Mouse (Mus musculus) forebrain, embryonic 16.5 days (tissue): ENCODE results near the gene Slc25a22. TPM values are rescaled to one million over a fixed set of nuclear protein-coding genes. Genes with fewer than 3 reads are reported as not detected.
"Not testable (repeated sequence)": the region's sequence is repeated elsewhere in the genome, so short reads cannot be mapped to it uniquely, and the experiment has no call there.

Experiments
- ATAC-seq: fragments of 200-750 bp; cut with Nextera tagmentation; 2 replicates; pipeline ENCODE4 v1.8.0; 2017; ENCODE audit warnings: mild to moderate bottlenecking, moderate library complexity
- H3K27ac ChIP-seq: fragments of 300-500 bp; sonication (generic); 2 replicates; pipeline ENCODE4 v1.5.1; 2014; ENCODE audit warnings: low read length, control low read depth
- H3K27me3 ChIP-seq: fragments of 300-500 bp; sonication (generic); replicated peaks from 2 replicates; pipeline ENCODE4 v1.6.1; 2014; ENCODE audit warnings: low read length; ENCODE audit not compliant: control insufficient read depth, insufficient read depth
- H3K36me3 ChIP-seq: fragments of 300-500 bp; sonication (generic); 2 replicates; pipeline ENCODE4 v1.6.1; 2014; ENCODE audit not compliant: control insufficient read depth, insufficient read depth
- H3K4me1 ChIP-seq: fragments of 300-500 bp; sonication (generic); replicated peaks from 2 replicates; pipeline ENCODE4 v1.6.1; 2014; ENCODE audit warnings: low read length; ENCODE audit not compliant: control insufficient read depth, insufficient read depth
- H3K4me2 ChIP-seq: fragments of 300-500 bp; sonication (generic); 2 replicates; pipeline ENCODE4 v1.6.1; 2014; ENCODE audit warnings: mild to moderate bottlenecking, low read length, control low read depth
- H3K4me3 ChIP-seq: fragments of 300-500 bp; sonication (generic); replicated peaks from 2 replicates; pipeline ENCODE4 v1.5.1; 2014; ENCODE audit warnings: mild to moderate bottlenecking, low read length, control low read depth
- H3K9ac ChIP-seq: fragments of 300-500 bp; sonication (generic); replicated peaks from 2 replicates; pipeline ENCODE4 v1.6.1; 2014; ENCODE audit warnings: low read depth, low read length, control low read depth
- H3K9me3 ChIP-seq: fragments of 300-500 bp; sonication (generic); 2 replicates; pipeline ENCODE4 v1.6.1; 2016; ENCODE audit warnings: low read length; ENCODE audit not compliant: control insufficient read depth
- WGBS: fragments of 180-500 bp; shearing (Covaris S2); extraction: QIAGEN DNeasy Blood & Tissue Kit; methylation state at CpG from one replicate; pipeline ENCODE4 v1.1.7; 2014; 5-methylcytosine and 5-hydroxymethylcytosine counted together
- polyA plus RNA-seq: library from polyadenylated mRNA; unstranded; fragments of >200 nt; fragmentation: Nextera tagmentation; extraction: Ambion mirVana; gene quantifications from 2 replicates; pipeline ENCODE4 v1.2.1, GENCODE M21; 2015

Slc25a22 gene
- polyA plus RNA-seq, 1 experiment from 2014 or later, result 111 TPM

GRCm38 (mm10) chr7:141453636-141454035 is 15.9 kb upstream of the Slc25a22 start:
- no peak overlapping the region for H3K4me2 ChIP-seq
- no peak overlapping the region for H3K4me3 ChIP-seq
- WGBS, result 78% methylated on average over 2 of the region's 2 CpGs
- H3K4me1 ChIP-seq, result peaks cover 22% of the 10 kb centered on the region
- ATAC-seq, result no peak
- H3K27me3 ChIP-seq, result no peaks in the 10 kb centered on the region
- no peak overlapping the region for H3K9ac ChIP-seq
- H3K27ac ChIP-seq, result no peak overlapping the region
- H3K36me3 ChIP-seq, result peaks cover 12% of the 10 kb centered on the region
- H3K9me3 ChIP-seq, result no peaks in the 10 kb centered on the region

GRCm38 (mm10) chr7:141451928-141452327 is 14.2 kb upstream of the Slc25a22 start:
- Histone ChIP-seq H3K4me1 (peaks cover 29% of the 10 kb centered on the region), H3K36me3 (peaks cover 12% of the 10 kb centered on the region), H3K9ac (no peak overlapping the region), H3K4me2 (no peak overlapping the region), H3K4me3 (no peak overlapping the region), H3K27ac (no peak overlapping the region), H3K9me3 (no peaks in the 10 kb centered on the region), H3K27me3 (no peaks in the 10 kb centered on the region)
- no peak for ATAC-seq

GRCm38 (mm10) chr7:141447110-141447991 is 9.7 kb upstream of the Slc25a22 start, which contains the start of gene Rplp2:
Rplp2 (plus strand) TSS chr7:141447370.
- Histone ChIP-seq H3K9ac (peak within 1 kb of the TSS; percentile 83), H3K27ac (peak within 1 kb of the TSS; percentile 89), H3K4me3 (peak within 1 kb of the TSS; percentile 86), H3K9me3 (no peaks in the 10 kb centered on the region), H3K27me3 (no peaks in the 10 kb centered on the region), H3K36me3 (peaks cover 12% of the 10 kb centered on the region), H3K4me1 (peaks cover 26% of the 10 kb centered on the region), H3K4me2 (peak within 1 kb of the TSS; percentile 70)
- peak; percentile 95 for ATAC-seq
- under 1% methylated on average over 63 of the region's 63 CpGs for WGBS

- H3K9me3 ChIP-seq, H3K9ac ChIP-seq, H3K27ac ChIP-seq, H3K4me2 ChIP-seq, ATAC-seq, H3K4me3 ChIP-seq, H3K27me3 ChIP-seq, H3K36me3 ChIP-seq: not testable (repeated sequence)
- 83% methylated on average over 3 of the region's 3 CpGs for WGBS
- H3K4me1 ChIP-seq, result peaks cover 27% of the 10 kb centered on the region
Measured at GRCm38 (mm10) chr7:141446374-141446773, 8.7 kb upstream of the Slc25a22 start.

- no peaks in the 10 kb centered on the region for H3K27me3 ChIP-seq
- H3K4me3 ChIP-seq, result peak within 1 kb of the TSS; percentile 41
- H3K4me1 ChIP-seq, result peaks cover 27% of the 10 kb centered on the region
- H3K36me3 ChIP-seq, result no peaks in the 10 kb centered on the region; the same call in 1 of the 2 replicates
- peak within 1 kb of the TSS; percentile 44 for H3K9ac ChIP-seq
- H3K27ac ChIP-seq, result no peak within 1 kb of the TSS
- 0% methylated on average over 25 of the region's 25 CpGs for WGBS
- H3K4me2 ChIP-seq, result peak within 1 kb of the TSS; percentile 62
- peak; percentile 21; the same call in 1 of the 2 replicates for ATAC-seq
- H3K9me3 ChIP-seq, result no peaks in the 10 kb centered on the region
Measured at GRCm38 (mm10) chr7:141443828-141444237, 6.1 kb upstream of the Slc25a22 start, which contains the start of gene Pidd1. Pidd1 (minus strand) TSS chr7:141444025.

GRCm38 (mm10) chr7:141443081-141443821 is 5.6 kb upstream of the Slc25a22 start:
- no peaks in the 10 kb centered on the region for H3K27me3 ChIP-seq
- peak overlapping the region; percentile 62 for H3K4me2 ChIP-seq
- no peaks in the 10 kb centered on the region for H3K9me3 ChIP-seq
- H3K9ac ChIP-seq, result peak overlapping the region; percentile 44
- H3K4me1 ChIP-seq, result peaks cover 21% of the 10 kb centered on the region
- H3K36me3 ChIP-seq, result no peaks in the 10 kb centered on the region; the same call in 1 of the 2 replicates
- ATAC-seq, result no peak
- 17% methylated on average over 12 of the region's 12 CpGs for WGBS
- H3K27ac ChIP-seq, result no peak overlapping the region
- peak overlapping the region; percentile 41 for H3K4me3 ChIP-seq

GRCm38 (mm10) chr7:141442199-141442598 is 4.5 kb upstream of the Slc25a22 start:
- no peak overlapping the region for H3K27ac ChIP-seq
- no peak overlapping the region for H3K4me3 ChIP-seq
- peak overlapping the region; percentile 33 for H3K9ac ChIP-seq

GRCm38 (mm10) chr7:141441460-141441859 is 3.8 kb upstream of the Slc25a22 start:
- Histone ChIP-seq H3K36me3 (no peaks in the 10 kb centered on the region; the same call in 1 of the 2 replicates), H3K4me1 (peaks cover 25% of the 10 kb centered on the region), H3K4me2 (no peak overlapping the region), H3K27ac (no peak overlapping the region), H3K27me3 (no peaks in the 10 kb centered on the region), H3K4me3 (no peak overlapping the region), H3K9ac (no peak overlapping the region), H3K9me3 (no peaks in the 10 kb centered on the region)
- no peak for ATAC-seq
- WGBS, result 92% methylated on average over 9 of the region's 9 CpGs

More at GRCm38 (mm10) chr7:141442199-141442598, 4.5 kb upstream of the Slc25a22 start:
- ATAC-seq, result no peak
- no peaks in the 10 kb centered on the region for H3K27me3 ChIP-seq
- peak overlapping the region; percentile 62 for H3K4me2 ChIP-seq
- no peaks in the 10 kb centered on the region; the same call in 1 of the 2 replicates for H3K36me3 ChIP-seq
- H3K9me3 ChIP-seq, result no peaks in the 10 kb centered on the region
- 89% methylated on average over 13 of the region's 13 CpGs for WGBS
- peaks cover 18% of the 10 kb centered on the region for H3K4me1 ChIP-seq

GRCm38 (mm10) chr7:141440613-141441012 is 2.9 kb upstream of the Slc25a22 start:
- H3K4me2 ChIP-seq, result no peak overlapping the region
- H3K4me1 ChIP-seq, result peaks cover 33% of the 10 kb centered on the region
- no peaks in the 10 kb centered on the region; the same call in 1 of the 2 replicates for H3K36me3 ChIP-seq
- no peaks in the 10 kb centered on the region for H3K27me3 ChIP-seq
- H3K4me3 ChIP-seq, result no peak overlapping the region
- no peak for ATAC-seq
- H3K9me3 ChIP-seq, result no peaks in the 10 kb centered on the region
- WGBS, result 23% methylated on average over 6 of the region's 6 CpGs
- no peak overlapping the region for H3K9ac ChIP-seq
- no peak overlapping the region for H3K27ac ChIP-seq
